ENCODE assay signal across 13 mouse cellular contexts in genomic region chr5:121359229-121359628, GRCm38 (mm10).
"Had no signal": no experiment of that assay in that cellular context is flagged by ENCODE, and none has a peak within 500 bp of the region (broad histone marks: within the 10 kb centered on the region; RNA-seq: fewer than 3 reads in every experiment).

No protein-coding gene starts in this region.

- H3K27me3 ChIP-seq: limb, embryonic 12.5 days; neural tube, embryonic 12.5 days had no signal

- H3K9me3 ChIP-seq: limb, embryonic 12.5 days; midbrain, embryonic 10.5 days; neural tube, embryonic 12.5 days had no signal

- ATAC-seq: hindbrain, embryonic 16.5 days; inflammation-experienced regulatory T-cells, adult 6 months had no signal

- H3K4me1 ChIP-seq: limb, embryonic 12.5 days; midbrain, embryonic 10.5 days; neural tube, embryonic 12.5 days had no signal

- H3K9ac ChIP-seq: limb, embryonic 12.5 days; liver, embryonic 14.5 days; lung, embryonic 14.5 days; neural tube, embryonic 12.5 days had no signal

- DNase-seq: lung, embryonic 14.5 days; lung, postnatal 10 days; lung, postnatal 4 days; midbrain, embryonic 14.5 days; thymus, postnatal 36 days had no signal

- H3K4me3 ChIP-seq: left cerebral cortex, adult 2 months; limb, embryonic 12.5 days; midbrain, embryonic 10.5 days; neural tube, embryonic 12.5 days had no signal

- H3K27ac ChIP-seq: kidney, postnatal 0 days; left cerebral cortex, adult 2 months; limb, embryonic 12.5 days; liver, embryonic 14.5 days; midbrain, embryonic 10.5 days; neural tube, embryonic 12.5 days had no signal

- H3K4me2 ChIP-seq: limb, embryonic 12.5 days; lung, embryonic 14.5 days; neural tube, embryonic 12.5 days had no signal
